Mouse (Mus musculus): ENCODE measurements around the gene Vma21-ps.
"Not testable (repeated sequence)": the region's sequence is repeated elsewhere in the genome, so short reads cannot be mapped to it uniquely, and the experiment has no call there.

Gene Vma21-ps

DNA sequence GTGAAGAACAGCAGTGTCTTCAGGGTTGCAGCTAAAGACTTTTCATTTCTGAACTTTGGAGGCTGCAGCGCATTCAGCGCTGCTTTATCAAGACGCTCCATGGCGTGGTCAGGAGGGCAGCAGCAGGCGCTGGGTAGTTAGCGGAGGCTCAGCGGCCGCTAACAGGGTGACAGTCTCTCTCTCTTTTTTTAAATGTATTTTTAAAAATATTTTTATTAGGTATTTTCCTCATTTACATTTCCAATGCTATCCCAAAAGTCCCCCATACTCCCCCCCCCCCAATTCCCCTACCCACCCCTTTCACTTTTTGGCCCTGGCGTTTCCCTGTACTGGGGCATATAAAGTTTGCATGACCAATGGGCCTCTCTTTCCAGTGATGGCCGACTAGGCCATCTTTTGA is at the start of gene Vma21-ps:
Gene Vma21-ps, minus strand, starts transcription at position 101 of the 400 bp plus-strand sequence.
- in situ Hi-C loops (cut with MboI), result not testable (repeated sequence)

DNA sequence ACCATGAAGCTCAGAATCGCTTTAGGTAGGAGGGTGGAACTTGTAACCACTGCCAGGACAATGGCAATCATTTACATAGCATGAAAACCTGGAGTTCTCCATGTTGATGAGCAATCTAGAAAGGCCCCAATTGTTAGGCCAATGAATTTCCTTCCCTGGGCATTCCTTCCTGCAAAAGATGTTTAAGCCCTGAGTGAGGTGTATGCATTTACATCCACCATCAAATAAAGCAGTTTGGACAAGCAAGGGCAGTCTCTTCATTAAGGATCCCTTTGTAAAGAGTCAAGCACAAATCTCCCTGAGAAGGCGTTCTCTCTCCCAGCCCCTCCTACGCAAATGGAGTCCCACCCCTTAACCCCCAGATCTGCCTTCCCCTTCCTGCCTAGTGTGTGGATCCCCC is 46.0 kb upstream of the Vma21-ps start:
- in situ Hi-C loops (cut with MboI), result no loop called here

DNA sequence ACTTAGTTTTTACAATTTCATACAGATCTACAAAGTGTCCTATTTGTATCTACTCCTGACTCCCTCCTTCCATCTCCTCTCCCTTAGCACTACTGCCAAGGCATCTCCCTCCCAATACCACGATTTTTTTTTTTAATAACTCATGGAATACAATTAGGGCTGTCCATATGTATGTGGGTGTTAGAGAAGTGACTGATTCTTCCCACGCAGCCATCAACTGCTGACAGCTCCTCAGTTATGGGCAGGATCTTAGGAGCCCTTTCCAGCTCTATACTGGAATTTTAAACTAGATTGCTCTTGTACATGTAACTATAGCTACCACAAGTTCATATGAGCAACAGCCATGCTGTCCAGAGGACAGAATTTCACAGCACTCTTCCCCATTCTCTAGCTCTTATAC is 33.6 kb upstream of the Vma21-ps start:
- in situ Hi-C loops (cut with MboI), result no loop called here

DNA sequence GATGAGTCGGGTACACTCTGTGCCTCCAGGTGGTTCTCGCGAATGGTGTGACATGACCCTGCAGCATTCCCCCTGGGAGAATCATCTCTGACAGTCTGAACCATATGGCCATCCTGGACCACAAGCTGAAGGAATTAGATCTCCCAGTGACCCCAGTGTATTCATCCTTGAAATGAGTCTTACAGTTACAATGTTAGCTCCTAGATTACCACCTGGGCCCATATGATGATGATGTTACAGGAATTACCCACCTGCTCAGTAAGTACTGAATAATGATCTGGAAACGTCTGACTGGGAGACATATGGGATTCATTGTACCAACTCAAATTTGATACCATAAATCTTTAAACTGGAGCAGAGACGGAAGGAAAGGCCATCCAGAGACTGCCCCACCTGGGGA is 29.4 kb upstream of the Vma21-ps start:
- in situ Hi-C loops (cut with MboI), result no loop called here

DNA sequence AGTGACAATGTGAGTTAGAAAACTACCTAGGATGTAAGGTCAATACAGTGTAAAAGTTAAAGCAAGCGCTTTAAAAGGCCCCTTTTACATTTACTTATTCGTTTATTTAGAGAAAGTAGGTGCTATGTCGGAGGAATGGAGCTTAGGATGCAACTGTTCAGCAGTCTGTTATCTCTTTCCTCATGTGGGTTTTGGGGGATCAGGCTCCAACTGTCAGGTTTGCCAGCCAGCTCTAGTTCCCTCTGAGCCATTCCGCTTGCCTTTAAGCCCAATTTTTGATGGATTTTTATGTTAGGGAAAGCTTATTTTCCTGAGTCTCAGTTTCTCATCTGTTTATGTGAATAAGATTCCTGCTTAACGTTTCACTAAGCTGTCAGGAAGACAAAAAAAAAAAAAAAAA is 22.3 kb upstream of the Vma21-ps start:
- in situ Hi-C loops (cut with MboI), result no loop called here

DNA sequence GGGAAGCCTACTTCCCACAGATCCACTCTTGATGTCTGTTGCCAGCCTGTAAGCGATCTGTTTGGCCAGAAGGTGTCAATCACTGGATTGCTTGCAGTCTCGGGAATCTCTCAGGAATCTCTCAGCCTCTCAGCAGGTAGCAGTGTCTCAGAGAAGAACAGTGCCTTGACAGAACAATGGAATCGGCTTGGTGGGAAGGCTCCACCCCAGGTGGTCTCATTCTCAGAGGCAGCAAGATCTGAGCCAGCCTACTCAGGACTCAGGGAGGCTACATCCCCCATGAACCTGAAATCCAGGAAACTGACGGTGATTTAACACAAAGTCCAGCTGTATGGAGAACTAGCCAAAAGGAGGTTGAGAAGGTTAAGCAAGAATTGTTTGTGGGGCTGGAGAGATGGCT is 20.5 kb upstream of the Vma21-ps start:
- in situ Hi-C loops (cut with MboI), result no loop called here

DNA sequence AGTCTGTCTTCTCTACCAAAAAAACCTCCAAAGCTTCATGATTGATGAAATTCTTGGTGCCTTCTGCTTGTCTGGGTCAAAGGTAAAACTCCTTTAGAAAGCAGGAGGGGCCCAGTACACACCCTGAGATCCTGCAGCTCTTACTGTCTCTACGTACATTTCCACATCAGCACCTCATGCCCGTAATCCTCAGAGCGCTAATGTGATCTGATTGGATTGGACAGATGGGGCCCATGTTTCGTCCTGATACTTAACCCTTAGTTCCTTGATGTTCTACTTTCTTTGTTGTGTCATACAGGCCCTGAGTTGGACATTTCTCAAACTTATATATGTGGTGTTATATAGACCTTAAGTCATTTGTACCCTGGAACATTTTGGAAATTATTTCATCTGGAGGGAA is 9.6 kb downstream of the Vma21-ps start:
- in situ Hi-C loops (cut with MboI), result no loop called here

DNA sequence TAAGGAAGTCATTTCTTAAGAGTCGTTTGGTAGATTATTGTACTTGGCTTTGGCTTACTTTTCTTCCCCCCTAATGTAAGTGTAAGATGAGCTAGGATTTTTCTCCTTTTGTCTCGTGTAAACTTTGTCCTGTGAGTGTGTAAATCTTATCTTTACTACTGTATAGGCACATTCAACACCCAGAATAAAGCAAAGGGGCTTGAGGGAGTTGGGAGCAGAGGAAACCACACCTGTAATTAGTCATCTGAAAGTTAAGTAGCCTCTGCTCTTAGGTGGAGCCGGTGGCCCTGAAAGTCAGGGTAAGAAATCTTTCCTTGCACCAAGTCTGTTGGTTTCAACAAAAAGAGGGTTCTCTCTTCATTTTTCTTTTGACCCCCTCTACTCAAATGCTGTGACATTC is 23.6 kb downstream of the Vma21-ps start:
- in situ Hi-C loops (cut with MboI), result no loop called here

DNA sequence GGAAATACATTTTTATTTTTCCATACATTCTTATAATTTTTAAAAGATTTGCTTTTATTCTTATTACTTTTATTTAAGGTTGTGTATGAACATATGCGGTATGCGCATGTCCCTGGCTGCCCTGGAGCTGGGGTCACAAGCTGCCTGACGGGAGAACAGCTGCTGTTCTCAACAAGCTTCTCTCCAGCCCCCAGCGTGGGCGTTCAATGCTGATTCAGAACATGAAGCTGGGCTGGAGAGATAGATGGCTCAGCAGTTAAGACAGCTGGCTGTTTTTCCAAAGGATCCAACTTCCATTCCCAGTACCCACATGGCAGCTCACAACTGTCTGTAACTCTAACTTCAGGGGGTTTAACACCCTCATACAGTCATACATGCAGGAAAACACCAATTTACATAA is 35.7 kb downstream of the Vma21-ps start:
- in situ Hi-C loops (cut with MboI), result no loop called here

DNA sequence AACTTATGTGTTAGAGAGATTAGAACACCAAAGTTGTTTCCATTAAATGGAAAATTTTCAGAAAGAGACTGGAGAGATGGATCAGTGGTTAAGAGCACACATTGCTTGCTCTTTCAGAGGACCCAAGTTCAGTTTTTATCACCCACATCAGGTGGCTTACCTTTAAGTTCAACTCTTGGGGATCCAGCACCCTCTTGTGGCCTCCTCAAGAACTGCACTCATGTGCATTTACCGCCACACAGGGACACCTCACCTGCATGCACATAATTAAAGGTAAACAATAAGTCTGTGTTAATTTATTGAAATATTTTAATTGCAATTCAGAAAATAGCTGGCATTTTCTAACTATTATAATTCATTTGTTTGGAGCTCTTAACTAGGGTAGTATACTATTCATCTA is 37.3 kb downstream of the Vma21-ps start:
- in situ Hi-C loops (cut with MboI), result no loop called here

All from mature B cell (primary cell).